Mouse (Mus musculus) heart, postnatal 36 days (tissue): ENCODE results near the gene Gabrr1. TPM values are rescaled to one million over a fixed set of nuclear protein-coding genes. Genes with fewer than 3 reads are reported as not detected.
"Not testable (repeated sequence)": the region's sequence is repeated elsewhere in the genome, so short reads cannot be mapped to it uniquely, and the experiment has no call there.

Experiments
- DNase-seq, 2 experiments: peaks; one replicate each; pipeline ENCODE4 v3.0.0; 2021 to 2022
- intact Hi-C: fragments of 180-260 bp; cut with DNase I; formaldehyde crosslinking; loops from one replicate; pipeline ENCODE4 v1.15.1; 2025
- total RNA-seq, 2 experiments: library from RNA; stranded (reverse); gene quantifications; 2 replicates each; pipeline ENCODE4 v1.2.3; 2021

Gabrr1 gene
- under 1 TPM; 0.33 to 0.42 TPM for total RNA-seq

DNA sequence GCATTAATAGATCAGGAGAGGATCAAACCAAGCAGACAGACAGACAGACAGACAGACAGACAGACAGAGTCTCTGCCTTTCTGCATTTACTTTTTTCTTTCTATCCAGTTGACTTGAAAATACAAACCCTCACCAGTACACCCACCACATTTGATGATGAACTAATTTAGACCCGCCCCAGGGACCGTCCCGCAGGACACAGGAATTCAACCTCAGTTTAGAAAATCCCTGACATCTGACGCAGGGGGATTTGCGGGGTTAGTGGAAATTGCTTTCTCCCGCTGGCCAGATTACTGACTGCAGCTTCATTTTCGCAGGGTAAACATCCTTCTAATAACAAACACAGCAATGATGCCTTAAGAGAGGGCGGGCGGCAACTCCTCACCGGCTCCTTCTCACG is at the start of gene Gabrr1:
Gene Gabrr1 (plus strand): TSS at position 301 of the 400 bp plus-strand sequence.
- no peak for DNase-seq
- intact Hi-C loops = no loop called here

- no peak for DNase-seq
- intact Hi-C loops = no loop called here
Observed at GRCm38 (mm10) chr4:33099118-33099694, 33.1 kb upstream of the Gabrr1 start.

GRCm38 (mm10) chr4:33109720-33110458 is 22.4 kb upstream of the Gabrr1 start:
- intact Hi-C loops = loop anchor here (10.0 kb wide), 1 partner anchor 365 kb away; no protein-coding TSS in a partner anchor
- no peak for DNase-seq

- no peak for DNase-seq
- intact Hi-C loops = loop anchor here (10.0 kb wide), 1 partner anchor 366 kb away; no protein-coding TSS in a partner anchor
Observed at GRCm38 (mm10) chr4:33110845-33111244, 21.5 kb upstream of the Gabrr1 start.

GRCm38 (mm10) chr4:33111358-33111757 is 21.0 kb upstream of the Gabrr1 start:
- intact Hi-C loops = loop anchor here (10.0 kb wide), 1 partner anchor 367 kb away; no protein-coding TSS in a partner anchor
- DNase-seq = no peak

GRCm38 (mm10) chr4:33112866-33113265 is 19.5 kb upstream of the Gabrr1 start:
- DNase-seq = not testable (repeated sequence)
- intact Hi-C loops = loop anchor here (10.0 kb wide), 1 partner anchor 368 kb away; no protein-coding TSS in a partner anchor

DNA sequence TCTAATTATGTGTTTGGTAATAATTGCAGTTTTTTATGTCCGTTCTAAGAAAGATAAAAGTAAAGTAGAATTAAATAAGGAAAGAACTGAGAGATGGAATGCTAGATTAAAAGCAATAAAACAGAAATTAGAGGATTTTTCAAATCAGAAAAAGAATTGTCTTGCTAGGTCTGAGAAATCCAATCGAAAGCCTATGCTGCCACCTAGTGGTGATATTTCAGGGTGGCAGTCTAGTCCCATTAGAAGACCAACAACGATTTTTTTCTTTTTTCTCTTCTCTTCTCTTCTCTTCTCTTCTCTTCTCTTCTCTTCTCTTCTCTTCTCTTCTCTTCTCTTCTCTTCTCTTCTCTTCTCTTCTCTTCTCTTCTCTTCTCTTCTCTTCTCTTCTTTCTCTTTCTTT is 13.2 kb upstream of the Gabrr1 start:
- intact Hi-C loops = loop anchor here (2.0 to 10.0 kb wide), 5 partner anchors 72 to 532 kb away; partner anchors contain the start of gene Ube2j1
- DNase-seq = peak; percentile 79 to 82

GRCm38 (mm10) chr4:33124493-33124892 is 7.8 kb upstream of the Gabrr1 start:
- peak; percentile 31 to 34 for DNase-seq
- intact Hi-C loops = loop anchor here (1.0 to 2.0 kb wide), 2 partner anchors 80 to 168 kb away; no protein-coding TSS in a partner anchor

GRCm38 (mm10) chr4:33125409-33126084 is 6.8 kb upstream of the Gabrr1 start:
- peak in 1 of 2 experiments; percentile 9 for DNase-seq
- intact Hi-C loops = loop anchor here (2.0 kb wide), 1 partner anchor 79 kb away; no protein-coding TSS in a partner anchor

GRCm38 (mm10) chr4:33146679-33147291 is 14.5 kb downstream of the Gabrr1 start:
- DNase-seq = no peak
- intact Hi-C loops = loop anchor here (1.0 kb wide), 1 partner anchor 146 kb away; no protein-coding TSS in a partner anchor

DNA sequence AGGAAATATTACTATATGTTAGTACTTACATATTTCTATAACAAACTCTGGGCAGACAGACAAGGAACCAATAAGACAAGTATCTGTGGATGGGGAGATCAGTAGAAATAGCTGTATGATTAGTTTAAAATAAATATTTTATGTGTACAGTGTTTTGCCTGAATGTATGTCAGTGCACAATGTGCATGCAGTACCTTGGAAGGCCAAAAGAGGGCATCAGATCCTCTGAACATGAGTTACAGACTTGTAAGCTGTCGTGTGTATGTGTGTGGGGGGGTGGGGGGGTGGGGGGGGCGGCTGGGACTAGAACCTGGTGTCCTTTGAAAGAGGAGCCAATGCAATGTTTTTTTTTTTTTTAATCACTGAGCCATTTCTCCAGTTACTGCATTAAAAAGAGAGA is 15.5 kb downstream of the Gabrr1 start:
- intact Hi-C loops = loop anchor here (1.0 to 2.0 kb wide), 2 partner anchors 57 to 144 kb away; no protein-coding TSS in a partner anchor
- peak; percentile 24 to 70 for DNase-seq

DNA sequence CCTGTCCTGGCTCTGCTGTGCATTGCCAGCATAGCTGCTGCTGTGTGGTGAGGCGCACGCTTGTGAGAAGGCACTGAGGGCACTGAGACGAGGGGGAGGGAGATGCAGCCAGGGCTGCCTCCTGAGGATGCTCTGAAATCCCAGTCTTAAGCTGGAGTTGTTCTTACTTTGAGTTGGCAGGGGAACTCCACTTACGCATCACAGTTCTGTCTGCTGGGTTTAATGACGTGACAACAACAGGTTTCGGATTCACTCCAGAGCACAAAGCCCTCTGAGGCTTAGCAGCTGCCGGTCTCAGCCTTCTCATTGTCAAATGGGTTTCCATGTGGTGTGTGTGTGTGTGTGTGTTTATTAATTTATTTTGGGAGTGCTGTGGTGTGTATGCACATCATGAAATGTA is 16.8 kb downstream of the Gabrr1 start:
- no peak for DNase-seq
- intact Hi-C loops = loop anchor here (2.0 kb wide), 1 partner anchor 56 kb away; no protein-coding TSS in a partner anchor

GRCm38 (mm10) chr4:33152087-33153038 is 20.0 kb downstream of the Gabrr1 start:
- intact Hi-C loops = no loop called here
- DNase-seq = no peak

DNA sequence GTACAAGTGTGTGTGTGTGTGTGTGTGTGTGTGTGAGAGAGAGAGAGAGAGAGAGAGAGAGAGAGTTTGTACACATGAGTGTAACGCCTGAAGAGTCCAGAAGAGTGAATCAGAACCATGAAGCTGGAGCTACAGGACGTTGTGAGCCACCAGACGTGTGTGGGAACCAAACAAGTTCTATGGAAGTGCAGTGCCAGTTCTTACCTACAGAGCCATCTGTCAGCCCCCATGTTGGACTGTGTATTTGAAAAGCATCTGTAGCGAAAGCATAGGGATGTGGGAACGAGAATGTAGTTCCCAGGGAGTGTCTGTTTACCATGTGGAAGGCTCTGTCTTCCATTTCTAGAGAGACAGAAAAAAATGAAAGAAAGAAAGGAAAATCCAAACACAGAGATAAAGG is 51.2 kb downstream of the Gabrr1 start:
- DNase-seq = no peak
- intact Hi-C loops = no loop called here

DNA sequence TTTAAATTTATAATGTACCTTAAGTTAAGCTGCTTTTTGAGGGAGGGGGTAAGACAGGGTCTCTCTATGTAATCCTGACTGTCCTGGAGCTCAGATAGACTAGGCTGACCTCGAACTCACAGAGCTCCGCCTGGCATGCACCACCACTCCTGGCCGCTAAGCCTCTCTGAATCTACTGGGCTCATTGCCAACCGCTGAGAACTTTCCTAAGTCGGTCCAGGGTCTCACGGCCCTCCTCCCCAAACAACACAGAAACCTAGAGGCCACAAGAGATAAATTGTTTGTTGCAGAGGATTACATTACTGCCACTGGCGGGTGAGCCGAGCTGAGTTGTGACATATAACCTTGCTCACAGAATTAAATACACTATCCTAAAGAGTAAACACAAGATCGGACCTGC is 55.8 kb downstream of the Gabrr1 start:
- intact Hi-C loops = loop anchor here (2.0 kb wide), 1 partner anchor 59 kb away; no protein-coding TSS in a partner anchor
- DNase-seq = peak; percentile 14 to 23

GRCm38 (mm10) chr4:33188781-33189734 is 56.7 kb downstream of the Gabrr1 start:
- peak; percentile 86 for DNase-seq
- intact Hi-C loops = loop anchor here (2.0 kb wide), 1 partner anchor 58 kb away; no protein-coding TSS in a partner anchor

DNA sequence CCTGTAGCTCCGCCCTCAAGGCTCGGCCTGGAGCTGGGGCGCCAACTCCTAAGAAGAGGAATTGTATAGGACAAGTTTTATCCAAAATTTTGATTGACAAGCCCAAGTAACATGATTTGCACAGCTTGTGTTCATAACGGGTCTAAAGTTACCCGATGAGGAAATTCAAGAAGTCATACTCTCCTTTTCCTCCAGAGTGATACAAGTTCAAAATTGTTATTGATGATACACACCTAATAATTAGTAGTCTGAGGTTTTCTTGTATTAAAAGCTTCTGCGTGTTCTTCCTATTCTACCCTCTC is 57.4 kb downstream of the Gabrr1 start, which contains the start of gene Pm20d2:
Gene Pm20d2 (minus strand): TSS at position 3 of the 302 bp plus-strand sequence.
- no peak for DNase-seq
- intact Hi-C loops = loop anchor here (2.0 kb wide), 1 partner anchor 57 kb away; no protein-coding TSS in a partner anchor

DNA sequence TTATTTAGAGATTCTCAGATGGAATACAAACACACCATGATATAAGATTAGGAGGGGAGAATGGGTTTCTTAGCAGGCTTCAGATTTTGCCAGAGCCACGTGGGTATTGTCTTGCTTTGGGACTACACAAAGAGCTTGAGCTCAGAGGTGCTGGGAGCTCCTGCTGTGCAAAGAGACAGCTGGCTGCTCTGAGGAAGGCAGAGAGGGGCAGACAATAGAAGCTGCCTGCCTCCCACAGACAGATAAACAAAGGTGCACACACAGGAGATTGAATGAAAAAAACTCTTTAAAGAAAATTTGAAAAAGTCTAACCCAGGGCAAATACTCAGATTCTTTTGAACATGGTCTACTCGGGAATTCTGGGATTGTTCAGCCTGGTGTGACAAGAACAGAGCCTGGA is 65.8 kb downstream of the Gabrr1 start:
- intact Hi-C loops = no loop called here
- no peak for DNase-seq
